Mouse (Mus musculus) myocyte (in vitro differentiated cells): ENCODE results near the gene Thbs3. TPM values are rescaled to one million over a fixed set of nuclear protein-coding genes. Genes with fewer than 3 reads are reported as not detected.

ENCODE experiments used
- H3K27me3 ChIP-seq: one replicate; pipeline ENCODE4 v1.6.1; 2011; ENCODE audit not compliant: control insufficient read depth, insufficient read depth, insufficient read length
- H3K36me3 ChIP-seq: one replicate; pipeline ENCODE4 v1.6.1; 2011; ENCODE audit not compliant: control insufficient read depth, insufficient read depth
- H3K4me2 ChIP-seq: one replicate; pipeline ENCODE4 v1.6.1; 2011; ENCODE audit warnings: low read depth, control low read depth
- H3K4me3 ChIP-seq: one replicate; pipeline ENCODE4 v1.5.1; 2011; ENCODE audit warnings: mild to moderate bottlenecking, control low read depth, moderate library complexity
- H3K79me2 ChIP-seq: one replicate; pipeline ENCODE4 v1.6.1; 2011; ENCODE audit not compliant: control insufficient read depth, insufficient read depth
- H3ac ChIP-seq: one replicate; pipeline ENCODE4 v1.6.1; 2011; ENCODE audit not compliant: control insufficient read depth, insufficient read length
- CEBPB ChIP-seq: IDR thresholded peaks from 2 replicates; pipeline ENCODE4 v1.6.1; 2011; ENCODE audit warnings: mild to moderate bottlenecking, moderate library complexity; ENCODE audit not compliant: poor library complexity, insufficient read depth, severe bottlenecking
- E2F4 ChIP-seq: IDR thresholded peaks from one replicate; pipeline ENCODE4 v1.6.1; 2011; ENCODE audit warnings: mild to moderate bottlenecking, control low read depth, moderate library complexity; ENCODE audit not compliant: insufficient read depth
- MAX ChIP-seq: IDR thresholded peaks from one replicate; pipeline ENCODE4 v1.6.1; 2011; ENCODE audit warnings: low read depth, mild to moderate bottlenecking, control low read depth
- MYOD1 ChIP-seq, 3 experiments: IDR thresholded peaks; one replicate each; pipeline ENCODE4 v1.6.1; 2011; ENCODE audit warnings: control low read depth in 2 of 3, low read depth in 2 of 3, mild to moderate bottlenecking in 2 of 3, moderate library complexity in 1 of 3; ENCODE audit not compliant: insufficient read length in 2 of 3, control insufficient read depth in 1 of 3
- MYOG ChIP-seq, 3 experiments: IDR thresholded peaks; one replicate each; pipeline ENCODE4 v1.6.1; 2011; ENCODE audit warnings: control low read depth in 2 of 3, low read depth in 2 of 3, mild to moderate bottlenecking in 2 of 3; ENCODE audit not compliant: insufficient read length in 2 of 3, control insufficient read depth in 1 of 3, insufficient read depth in 1 of 3
- POLR2A ChIP-seq: IDR thresholded peaks from one replicate; pipeline ENCODE4 v1.6.1; 2011; ENCODE audit warnings: low read depth, mild to moderate bottlenecking, control low read depth, moderate library complexity; ENCODE audit not compliant: insufficient read length
- POLR2AphosphoS2 ChIP-seq: IDR thresholded peaks from one replicate; pipeline ENCODE4 v1.6.1; 2011; ENCODE audit warnings: low read depth, control low read depth; ENCODE audit not compliant: insufficient read length
- REST ChIP-seq: IDR thresholded peaks from one replicate; pipeline ENCODE4 v1.6.1; 2011; ENCODE audit warnings: mild to moderate bottlenecking, control low read depth, moderate library complexity; ENCODE audit not compliant: insufficient read depth, insufficient read length
- SRF ChIP-seq: IDR thresholded peaks from one replicate; pipeline ENCODE4 v1.6.1; 2011; ENCODE audit warnings: low read depth; ENCODE audit not compliant: control insufficient read depth, insufficient read length
- TCF12 ChIP-seq: IDR thresholded peaks from one replicate; pipeline ENCODE4 v1.6.1; 2011; ENCODE audit warnings: mild to moderate bottlenecking, control low read depth; ENCODE audit not compliant: poor library complexity, insufficient read depth, severe bottlenecking
- TCF3 ChIP-seq: IDR thresholded peaks from one replicate; pipeline ENCODE4 v1.6.1; 2011; ENCODE audit warnings: low read depth, control low read depth; ENCODE audit not compliant: insufficient read length
- USF1 ChIP-seq: IDR thresholded peaks from one replicate; pipeline ENCODE4 v1.6.1; 2011; ENCODE audit warnings: low read depth, mild to moderate bottlenecking, control low read depth, moderate library complexity
- polyA plus RNA-seq: library from polyadenylated mRNA; unstranded; fragments of >200 nt; fragmentation: generic; extraction: Trizol; gene quantifications from one replicate; pipeline ENCODE4 v1.2.1, GENCODE M21; 2012; ENCODE audit warnings: missing spikeins

Gene Thbs3
- polyA plus RNA-seq, 1 experiment, result 5.9 TPM

DNA sequence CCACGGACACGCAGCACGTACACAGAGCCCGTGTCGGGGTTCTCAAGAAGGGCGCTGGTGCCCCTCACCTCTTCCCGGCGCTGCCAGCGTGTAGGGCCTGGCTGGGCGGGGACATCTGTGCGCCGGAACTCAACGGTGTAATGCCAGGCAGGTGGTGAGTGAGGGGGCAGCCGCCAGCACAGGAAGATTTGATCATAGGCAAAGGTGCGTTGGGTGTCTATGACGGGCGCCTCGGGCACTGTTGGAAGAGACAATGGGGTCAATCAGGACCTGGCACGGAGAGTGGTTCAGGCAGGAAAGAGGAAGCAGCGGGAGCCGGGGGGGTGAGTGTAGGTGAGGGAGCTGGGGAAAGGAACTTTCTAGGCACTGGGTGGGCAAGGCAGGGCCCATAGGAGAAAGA lies 22.7 kb downstream of the Thbs3 start:
- TF ChIP-seq MAX (no peak), CEBPB (no peak), REST (no peak), SRF (no peak), TCF3 (no peak), TCF12 (no peak), E2F4 (no peak), POLR2A (no peak), MYOG (IDR thresholded peaks at IDR 0.05; ENCODE audit: control insufficient read depth in 1 of 3, insufficient read depth in 1 of 3, insufficient read length in 2 of 3, low read depth in 2 of 3) (no peak), POLR2AphosphoS2 (no peak), USF1 (no peak), MYOD1 (IDR thresholded peaks at IDR 0.05; ENCODE audit: control insufficient read depth in 1 of 3, insufficient read length in 2 of 3, low read depth in 2 of 3) (no peak)
- Histone ChIP-seq H3K36me3 (peaks cover 9% of the 10 kb centered on the region), H3K79me2 (no peaks in the 10 kb centered on the region), H3ac (no peak overlapping the region), H3K4me3 (no peak overlapping the region), H3K4me2 (no peak overlapping the region), H3K27me3 (no peaks in the 10 kb centered on the region)

DNA sequence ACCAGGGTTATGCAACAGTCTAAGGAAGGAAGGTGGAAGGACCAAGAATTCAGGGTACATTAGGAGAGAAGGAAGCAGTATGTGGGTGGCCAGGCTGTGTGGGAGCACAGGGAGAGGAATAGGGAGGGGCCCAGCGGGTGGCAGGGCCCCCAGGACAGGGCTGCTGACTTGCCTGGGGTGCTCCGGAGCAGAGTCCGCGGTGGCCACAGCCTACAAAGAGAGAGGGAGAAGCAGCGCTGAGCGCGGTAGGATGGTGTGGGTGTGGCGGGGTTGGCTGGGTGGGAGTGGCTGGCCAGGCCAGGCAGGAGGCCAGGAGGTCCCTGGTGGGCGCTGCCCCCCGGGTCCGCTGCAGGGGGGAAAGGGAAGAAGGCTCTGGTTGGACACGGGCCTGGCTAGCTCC lies 23.5 kb downstream of the Thbs3 start:
- H3K4me3 ChIP-seq, result no peak overlapping the region
- H3K27me3 ChIP-seq, result no peaks in the 10 kb centered on the region
- H3K4me2 ChIP-seq, result no peak overlapping the region
- peaks cover 9% of the 10 kb centered on the region for H3K36me3 ChIP-seq
- H3ac ChIP-seq, result no peak overlapping the region
- H3K79me2 ChIP-seq, result no peaks in the 10 kb centered on the region
- TF ChIP-seq MYOG (IDR thresholded peaks at IDR 0.05; ENCODE audit: control insufficient read depth in 1 of 3, insufficient read depth in 1 of 3, insufficient read length in 2 of 3, low read depth in 2 of 3), result no peak
- no peak for TF ChIP-seq SRF
- no peak for TF ChIP-seq POLR2A
- no peak for TF ChIP-seq USF1
- TF ChIP-seq MYOD1 (IDR thresholded peaks at IDR 0.05; ENCODE audit: control insufficient read depth in 1 of 3, insufficient read length in 2 of 3, low read depth in 2 of 3), result no peak
- TF ChIP-seq REST, result no peak
- no peak for TF ChIP-seq TCF3
- no peak for TF ChIP-seq TCF12
- TF ChIP-seq E2F4, result no peak
- TF ChIP-seq CEBPB, result no peak
- no peak for TF ChIP-seq POLR2AphosphoS2
- no peak for TF ChIP-seq MAX

- no peak for TF ChIP-seq TCF12
- TF ChIP-seq E2F4, result no peak
- TF ChIP-seq MAX, result no peak
- TF ChIP-seq POLR2A, result no peak
- TF ChIP-seq REST, result no peak
- no peak overlapping the region for H3K4me2 ChIP-seq
- peaks cover 9% of the 10 kb centered on the region for H3K36me3 ChIP-seq
- H3K79me2 ChIP-seq, result peaks cover 10% of the 10 kb centered on the region
- no peak overlapping the region for H3ac ChIP-seq
- H3K4me3 ChIP-seq, result no peak overlapping the region
- H3K27me3 ChIP-seq, result no peaks in the 10 kb centered on the region
Observed at GRCm38 (mm10) chr3:89242331-89242895, 27.4 kb downstream of the Thbs3 start.

GRCm38 (mm10) chr3:89243609-89244008 lies 28.6 kb downstream of the Thbs3 start:
- H3ac ChIP-seq, result no peak overlapping the region
- TF ChIP-seq USF1, result no peak
- TF ChIP-seq TCF3, result no peak
- no peak for TF ChIP-seq POLR2AphosphoS2
- TF ChIP-seq SRF, result no peak
- no peak for TF ChIP-seq POLR2A
- no peak for TF ChIP-seq TCF12
- no peak for TF ChIP-seq E2F4
- no peak for TF ChIP-seq CEBPB
- TF ChIP-seq MAX, result no peak
- no peak for TF ChIP-seq MYOG (IDR thresholded peaks at IDR 0.05; ENCODE audit: control insufficient read depth in 1 of 3, insufficient read depth in 1 of 3, insufficient read length in 2 of 3, low read depth in 2 of 3)
- TF ChIP-seq MYOD1 (IDR thresholded peaks at IDR 0.05; ENCODE audit: control insufficient read depth in 1 of 3, insufficient read length in 2 of 3, low read depth in 2 of 3), result no peak
- no peak for TF ChIP-seq REST
- H3K79me2 ChIP-seq, result peaks cover 22% of the 10 kb centered on the region
- H3K27me3 ChIP-seq, result no peaks in the 10 kb centered on the region
- peak overlapping the region; percentile 42 for H3K4me2 ChIP-seq
- H3K4me3 ChIP-seq, result peak overlapping the region; percentile 90
- peaks cover 13% of the 10 kb centered on the region for H3K36me3 ChIP-seq
